Mouse (Mus musculus) olfactory bulb, adult 2 months (tissue): ENCODE data around the gene Gm28635.

Source experiments
- CTCF ChIP-seq: fragments of 200-500 bp; IDR thresholded peaks from 2 replicates; pipeline ENCODE4 v1.5.1; 2012; ENCODE audit warnings: low read depth, mild to moderate bottlenecking, low read length, moderate library complexity; ENCODE audit not compliant: insufficient read depth
- POLR2A ChIP-seq: fragments of 200-500 bp; IDR thresholded peaks from 2 replicates; pipeline ENCODE4 v1.6.1; 2012; ENCODE audit warnings: mild to moderate bottlenecking, low read depth, low read length, moderate library complexity; ENCODE audit not compliant: insufficient read depth

DNA sequence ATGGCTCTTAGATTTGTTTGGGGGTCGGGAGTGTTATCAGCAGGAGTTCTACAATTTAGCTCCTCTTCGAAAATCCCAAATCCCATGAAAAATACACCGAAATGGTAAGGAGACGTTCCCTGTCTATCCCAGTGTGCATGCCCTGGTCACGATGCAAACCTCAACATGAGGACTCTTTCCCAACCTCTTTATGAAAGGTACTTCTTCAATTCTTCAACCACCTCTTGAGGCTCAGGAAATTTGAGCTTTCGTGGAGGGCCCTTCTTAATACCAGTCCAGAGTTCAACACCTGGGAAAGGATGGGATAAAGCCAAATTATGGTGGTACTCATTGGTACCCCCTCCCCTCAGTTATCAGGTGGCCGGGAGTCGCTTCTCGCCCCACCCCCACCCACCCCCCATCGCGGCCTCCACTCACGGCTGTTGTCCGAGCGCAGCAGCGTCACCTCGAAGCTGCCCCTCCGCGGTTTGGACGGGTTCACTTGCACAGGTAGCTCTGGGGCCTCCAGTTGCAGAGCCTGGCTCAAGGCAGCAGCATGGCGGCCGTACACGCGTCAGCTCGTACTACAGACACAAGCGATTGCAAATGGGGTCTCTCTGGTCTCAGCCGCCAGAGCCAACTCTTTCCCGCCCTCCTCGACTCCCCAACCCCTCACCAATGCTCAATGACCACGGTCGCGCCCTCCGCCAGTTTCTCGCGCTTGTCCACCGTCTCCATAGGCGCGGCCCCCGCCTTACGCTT is 7.8 kb downstream of the Gm28635 start:
- no peak for TF ChIP-seq CTCF
- no peak for TF ChIP-seq POLR2A
